Mouse (Mus musculus): ENCODE data around the gene Rps6kb2.
A peak's percentile ranks its signal among the peaks of the same experiment; 100 is the strongest.

DNA sequence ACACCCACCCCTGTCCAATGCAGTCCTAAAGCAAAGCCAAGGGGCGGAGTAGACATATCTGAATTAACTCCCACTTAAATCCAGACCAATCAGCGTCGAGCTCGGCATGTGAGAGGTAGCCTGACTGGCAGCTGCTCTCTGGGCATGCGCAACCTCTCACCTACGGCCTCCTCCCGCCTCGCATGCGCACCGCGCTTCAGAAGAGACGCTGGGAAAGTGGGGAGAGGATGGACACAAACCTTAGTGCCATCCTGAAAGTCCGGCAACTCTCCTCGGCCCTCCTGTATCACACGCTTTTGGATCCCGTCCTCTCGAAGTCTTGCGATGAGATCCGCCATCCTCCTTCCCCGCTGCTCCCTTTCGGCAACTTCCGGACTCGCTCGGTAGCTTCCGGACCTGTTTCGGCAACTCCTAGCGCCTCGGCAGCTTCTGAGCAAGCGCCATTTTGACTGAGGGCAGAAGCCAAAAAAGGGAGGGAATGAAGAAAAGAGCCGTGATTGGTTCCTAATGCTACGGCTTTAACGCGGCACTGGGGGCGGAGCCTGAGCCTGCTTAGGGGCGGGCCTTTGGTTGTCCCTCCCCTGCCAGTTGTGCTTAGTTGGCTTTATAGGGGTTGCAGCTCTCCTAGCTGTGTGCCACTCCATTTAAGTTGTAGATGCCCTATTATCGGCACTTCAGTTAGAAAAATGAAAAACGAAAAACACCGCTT, 41.9 kb downstream of the Rps6kb2 start:
- TF ChIP-seq POLR2A (IDR thresholded peaks at IDR 0.05; ENCODE audit: extremely low read depth, insufficient read depth, low read length) (peak; percentile 82), CTCF (IDR thresholded peaks at IDR 0.05; ENCODE audit: extremely low read depth, insufficient read depth, low read length) (no peak)
